Mouse (Mus musculus) CH12.LX (cell line): ENCODE data around the gene Gm7879. TPM values are rescaled to one million over a fixed set of nuclear protein-coding genes. Genes with fewer than 3 reads are reported as not detected.
A peak's percentile ranks its signal among the peaks of the same experiment; 100 is the strongest.

ENCODE experiments used
- DNase-seq: peaks from one replicate; pipeline ENCODE4 v3.0.0-alpha.2; 2013; ENCODE audit errors: extremely low read depth
- H3K27ac ChIP-seq: 2 replicates; pipeline ENCODE4 v1.5.1; 2012; ENCODE audit warnings: low read depth, mild to moderate bottlenecking, control low read depth, moderate library complexity; ENCODE audit not compliant: insufficient read depth
- H3K27me3 ChIP-seq: replicated peaks from 2 replicates; pipeline ENCODE3; 2012; ENCODE audit warnings: inconsistent platforms
- H3K36me3 ChIP-seq, 2 experiments: replicated peaks in 1 of 2; 2 replicates each; pipeline versions ENCODE3 to v1.6.1; 2012; ENCODE audit warnings: inconsistent platforms in 1 of 2, low read length in 1 of 2, mild to moderate bottlenecking in 1 of 2, mixed read lengths in 1 of 2, moderate library complexity in 1 of 2; ENCODE audit not compliant: control insufficient read depth in 1 of 2, insufficient read depth in 1 of 2
- H3K4me1 ChIP-seq, 2 experiments: 2 replicates each; pipeline ENCODE4 v1.6.1; 2012; ENCODE audit warnings: inconsistent platforms in 1 of 2, moderate library complexity in 1 of 2; ENCODE audit not compliant: insufficient read depth in 2 of 2, control insufficient read depth in 1 of 2
- H3K4me2 ChIP-seq: 2 replicates; pipeline ENCODE4 v1.6.1; 2012; ENCODE audit warnings: low read depth, mild to moderate bottlenecking, control low read depth; ENCODE audit not compliant: poor library complexity, insufficient read depth, severe bottlenecking
- H3K4me3 ChIP-seq, 3 experiments: fragments of 150-350 bp in 1 of 3; sonication (generic) in 1 of 3; replicated peaks in 1 of 3; 2 replicates each; pipeline versions ENCODE3 to v1.5.1; 2011 to 2012; ENCODE audit warnings: low read depth in 2 of 3, low read length in 2 of 3, mild to moderate bottlenecking in 2 of 3, moderate library complexity in 2 of 3, control low read depth in 1 of 3, improper control_type of control experiment in 1 of 3, inconsistent platforms in 1 of 3, mixed read lengths in 1 of 3; ENCODE audit not compliant: poor library complexity in 1 of 3
- H3K79me2 ChIP-seq: replicated peaks from 2 replicates; pipeline ENCODE4 v1.6.1; 2012; ENCODE audit warnings: mild to moderate bottlenecking, moderate library complexity; ENCODE audit not compliant: control insufficient read depth, poor library complexity, insufficient read depth, severe bottlenecking; ENCODE audit errors: extremely low read depth
- H3K9ac ChIP-seq: 2 replicates; pipeline ENCODE4 v1.6.1; 2012; ENCODE audit warnings: low read depth, mild to moderate bottlenecking, control low read depth, moderate library complexity; ENCODE audit not compliant: insufficient read depth
- H3K9me3 ChIP-seq: replicated peaks from 2 replicates; pipeline ENCODE3; 2012; ENCODE audit warnings: low read length, inconsistent platforms, mixed read lengths
- BHLHE40 ChIP-seq: IDR thresholded peaks from 2 replicates; pipeline ENCODE4 v1.6.1; 2011; ENCODE audit warnings: mild to moderate bottlenecking, low read depth, low read length, improper control_type of control experiment
- CHD1 ChIP-seq: IDR thresholded peaks from 2 replicates; pipeline ENCODE4 v1.6.1; 2012; ENCODE audit warnings: low read depth, low read length, improper control_type of control experiment, inconsistent platforms
- CHD2 ChIP-seq: IDR thresholded peaks from 2 replicates; pipeline ENCODE4 v1.6.1; 2011; ENCODE audit warnings: low read length, improper control_type of control experiment
- E2F4 ChIP-seq: IDR thresholded peaks from 2 replicates; pipeline ENCODE4 v1.6.1; 2011; ENCODE audit warnings: low read depth, low read length, improper control_type of control experiment; ENCODE audit not compliant: insufficient replicate concordance
- EP300 ChIP-seq: IDR thresholded peaks from 2 replicates; pipeline ENCODE4 v1.6.1; 2011; ENCODE audit warnings: low read length, improper control_type of control experiment
- GABPA ChIP-seq: IDR thresholded peaks from 2 replicates; pipeline ENCODE4 v1.6.1; 2012; ENCODE audit warnings: low read depth, low read length, improper control_type of control experiment, inconsistent platforms; ENCODE audit not compliant: insufficient replicate concordance
- HCFC1 ChIP-seq: IDR thresholded peaks from 2 replicates; pipeline ENCODE4 v1.6.1; 2012; ENCODE audit warnings: low read depth, mild to moderate bottlenecking, inconsistent platforms, low read length, improper control_type of control experiment
- IRF4 ChIP-seq: IDR thresholded peaks from 2 replicates; pipeline ENCODE4 v1.6.1; 2014; ENCODE audit warnings: low read depth, mild to moderate bottlenecking, inconsistent platforms, low read length, improper control_type of control experiment
- JUN ChIP-seq: IDR thresholded peaks from 2 replicates; pipeline ENCODE4 v1.6.1; 2011; ENCODE audit warnings: low read depth, mild to moderate bottlenecking, low read length, improper control_type of control experiment, moderate library complexity; ENCODE audit not compliant: insufficient read depth
- JUND ChIP-seq: conservative IDR thresholded peaks from 2 replicates; pipeline ENCODE4 v1.6.1; 2011; ENCODE audit warnings: low read depth, low read length, improper control_type of control experiment
- KAT2A ChIP-seq: IDR thresholded peaks from 2 replicates; pipeline ENCODE4 v1.6.1; 2012; ENCODE audit warnings: low read length, improper control_type of control experiment, inconsistent platforms; ENCODE audit not compliant: insufficient replicate concordance
- MAFK ChIP-seq: IDR thresholded peaks from 2 replicates; pipeline ENCODE4 v1.6.1; 2011; ENCODE audit warnings: low read length, improper control_type of control experiment; ENCODE audit not compliant: insufficient replicate concordance
- MAX ChIP-seq: IDR thresholded peaks from 2 replicates; pipeline ENCODE4 v1.6.1; 2011; ENCODE audit warnings: low read length, improper control_type of control experiment
- MAZ ChIP-seq: IDR thresholded peaks from 2 replicates; pipeline ENCODE4 v1.6.1; 2012; ENCODE audit warnings: low read depth, mild to moderate bottlenecking, inconsistent platforms, low read length, improper control_type of control experiment, moderate library complexity
- MEF2A ChIP-seq: IDR thresholded peaks from 2 replicates; pipeline ENCODE4 v1.6.1; 2014; ENCODE audit warnings: low read depth, mild to moderate bottlenecking, inconsistent platforms, low read length, improper control_type of control experiment, borderline replicate concordance
- POLR2A ChIP-seq: IDR thresholded peaks from 2 replicates; pipeline ENCODE4 v1.6.1; 2011; ENCODE audit warnings: low read depth, mild to moderate bottlenecking, improper control_type of control experiment, low read length
- POLR2AphosphoS2 ChIP-seq: IDR thresholded peaks from 2 replicates; pipeline ENCODE4 v1.6.1; 2011; ENCODE audit warnings: low read depth, low read length, improper control_type of control experiment
- RAD21 ChIP-seq: IDR thresholded peaks from 2 replicates; pipeline ENCODE4 v1.6.1; 2011; ENCODE audit warnings: low read depth, mild to moderate bottlenecking, low read length, improper control_type of control experiment, moderate library complexity
- RCOR1 ChIP-seq: conservative IDR thresholded peaks from 2 replicates; pipeline ENCODE4 v1.6.1; 2012; ENCODE audit warnings: low read depth, mild to moderate bottlenecking, inconsistent platforms, low read length, improper control_type of control experiment
- SIN3A ChIP-seq: IDR thresholded peaks from 2 replicates; pipeline ENCODE4 v1.6.1; 2012; ENCODE audit warnings: low read length, improper control_type of control experiment, inconsistent platforms
- TBP ChIP-seq: conservative IDR thresholded peaks from 2 replicates; pipeline ENCODE4 v1.6.1; 2011; ENCODE audit warnings: low read depth, low read length, improper control_type of control experiment
- UBTF ChIP-seq: IDR thresholded peaks from 2 replicates; pipeline ENCODE4 v1.6.1; 2012; ENCODE audit warnings: low read depth, mild to moderate bottlenecking, inconsistent platforms, low read length, improper control_type of control experiment, moderate library complexity
- USF1 ChIP-seq: IDR thresholded peaks from 2 replicates; pipeline ENCODE4 v1.6.1; 2014; ENCODE audit warnings: low read depth, mild to moderate bottlenecking, inconsistent platforms, low read length, improper control_type of control experiment
- USF2 ChIP-seq: conservative IDR thresholded peaks from 2 replicates; pipeline ENCODE4 v1.6.1; 2011; ENCODE audit warnings: low read depth, low read length, improper control_type of control experiment
- ZNF384 ChIP-seq: IDR thresholded peaks from 2 replicates; pipeline ENCODE4 v1.6.1; 2012; ENCODE audit warnings: low read depth, low read length, improper control_type of control experiment, inconsistent platforms
- dilution Hi-C: fragments of 300-500 bp; cut with MboI; formaldehyde crosslinking; loops from 2 replicates; pipeline ENCODE4 v1.14.3; 2020; ENCODE audit warnings: low sequenced_read_pairs; ENCODE audit not compliant: extremely low pct_unique_long_range_greater_than_20kb, extremely low pct_ligation_motif_present
- in situ Hi-C: fragments of 300-500 bp; cut with MboI; formaldehyde crosslinking; loops from 3 replicates; pipeline ENCODE4 v1.14.3; 2019; ENCODE audit warnings: low sequenced_read_pairs, low pct_ligation_motif_present, low pct_unique_long_range_greater_than_20kb, mixed read lengths
- polyA plus RNA-seq: library from polyadenylated mRNA; unstranded; fragments of >175 nt; gene quantifications from 2 replicates; pipeline ENCODE4 v1.2.1, GENCODE M21; 2012; ENCODE audit warnings: low read depth; ENCODE audit not compliant: insufficient read length
- total RNA-seq, 2 experiments: library from RNA; depleted of rRNA; stranded (reverse); fragments of 300-350 nt in 1 of 2; fragments of >200 nt in 1 of 2; gene quantifications; 2 replicates each; pipeline ENCODE4 v1.2.3; 2012 to 2014

Gene Gm7879
- total and polyA plus RNA-seq, 3 experiments, result 1.0 to 16.3 (median 1.4) TPM

- Histone ChIP-seq H3K9me3 (no peaks in the 10 kb centered on the region), H3K27me3 (no peaks in the 10 kb centered on the region), H3K36me3 (no peaks in the 10 kb centered on the region), H3K4me1 (no peaks in the 10 kb centered on the region), H3K9ac (no peak overlapping the region), H3K4me2 (no peak overlapping the region), H3K27ac (no peak overlapping the region), H3K4me3 (no peak overlapping the region), H3K79me2 (no peaks in the 10 kb centered on the region)
- TF ChIP-seq RCOR1, result no peak
- TF ChIP-seq EP300, result no peak
- in situ Hi-C loops, result no loop called here
- DNase-seq, result no peak
- dilution Hi-C loops, result no loop called here
Measured at GRCm38 (mm10) chr5:43915261-43915886, 2.4 kb downstream of the Gm7879 start.

GRCm38 (mm10) chr5:43921877-43922276 is 8.9 kb downstream of the Gm7879 start:
- Histone ChIP-seq H3K27me3 (no peaks in the 10 kb centered on the region), H3K9ac (no peak overlapping the region), H3K4me3 (no peak overlapping the region)
- dilution Hi-C loops (no loop called here), in situ Hi-C loops (loop anchor here (10.0 kb wide), 1 partner anchor 63 kb away; the partner anchor contains the start of gene Fgfbp1)
- no peak for TF ChIP-seq JUND
- peak; percentile 82 for TF ChIP-seq MAFK
- TF ChIP-seq, all 38 proteins: peak for 1
- Histone ChIP-seq H3K27ac (no peak overlapping the region), H3K4me1 (peaks cover 3 to 21% of the 10 kb centered on the region in 2 experiments; a peak in 3 of 4 replicates), H3K9me3 (no peaks in the 10 kb centered on the region), H3K36me3 (no peaks in the 10 kb centered on the region), H3K79me2 (no peaks in the 10 kb centered on the region), H3K4me2 (no peak overlapping the region)
- no peak for DNase-seq

- no peaks in the 10 kb centered on the region for H3K79me2 ChIP-seq
- H3K4me2 ChIP-seq, result no peak overlapping the region
- no peak overlapping the region for H3K9ac ChIP-seq
- H3K27ac ChIP-seq, result no peak overlapping the region
- H3K4me1 ChIP-seq, result peaks cover 3 to 21% of the 10 kb centered on the region in 2 experiments; a peak in 3 of 4 replicates
- no peaks in the 10 kb centered on the region for H3K9me3 ChIP-seq
- H3K4me3 ChIP-seq, result no peak overlapping the region
- peak; percentile 82 for DNase-seq
- H3K27me3 ChIP-seq, result no peaks in the 10 kb centered on the region
- dilution Hi-C loops, result no loop called here
- in situ Hi-C loops, result loop anchor here (10.0 kb wide), 1 partner anchor 61 kb away; the partner anchor contains the start of gene Fgfbp1
- H3K36me3 ChIP-seq, result no peaks in the 10 kb centered on the region
- TF ChIP-seq ZNF384, result peak; percentile 76; the same call in 1 of the 2 replicates
- TF ChIP-seq BHLHE40, result no peak
- TF ChIP-seq MAFK, result no peak
- no peak for TF ChIP-seq MAX
- no peak for TF ChIP-seq POLR2AphosphoS2
- no peak for TF ChIP-seq TBP
- TF ChIP-seq IRF4, result no peak
- no peak for TF ChIP-seq JUN
- no peak for TF ChIP-seq USF1
- no peak for TF ChIP-seq GABPA
- no peak for TF ChIP-seq CHD1
- TF ChIP-seq HCFC1, result no peak
- no peak for TF ChIP-seq SIN3A
- TF ChIP-seq EP300, result no peak
- no peak for TF ChIP-seq E2F4
- TF ChIP-seq POLR2A, result no peak
- no peak for TF ChIP-seq RCOR1
- TF ChIP-seq KAT2A, result no peak
- TF ChIP-seq MEF2A, result no peak
- TF ChIP-seq CHD2, result no peak
- TF ChIP-seq USF2, result no peak
- TF ChIP-seq MAZ, result no peak
- TF ChIP-seq UBTF, result no peak
- TF ChIP-seq RAD21, result peak; percentile 82
Measured at GRCm38 (mm10) chr5:43923933-43924332, 11.0 kb downstream of the Gm7879 start.
